Mouse (Mus musculus) common myeloid progenitor, adult 5-6 weeks (primary cell): Measurements from ENCODE around the gene Etl4. TPM values are rescaled to one million over a fixed set of nuclear protein-coding genes. Genes with fewer than 3 reads are reported as not detected.
"Not testable (repeated sequence)": the region's sequence is repeated elsewhere in the genome, so short reads cannot be mapped to it uniquely, and the experiment has no call there.

Experiments used
- ATAC-seq: replicated peaks from 2 replicates; pipeline ENCODE4 v1.8.0; 2016; ENCODE audit warnings: low read depth, mild to moderate bottlenecking, moderate TSS enrichment, inconsistent platforms; ENCODE audit not compliant: poor library complexity, severe bottlenecking
- total RNA-seq: library from RNA; stranded (forward); fragments of 200-1000, 187-1606 nt; gene quantifications from 2 replicates; pipeline ENCODE4 v1.2.3, GENCODE M21; 2017

The Etl4 gene
- total RNA-seq, 1 experiment from 2014 or later, result 1.1 TPM

- no peak for ATAC-seq
Measured at GRCm38 (mm10) chr2:20290982-20291740, 381.6 kb downstream of the Etl4 start.

GRCm38 (mm10) chr2:20291741-20292110 lies 382.1 kb downstream of the Etl4 start:
- ATAC-seq, result no peak

- no peak for ATAC-seq
Measured at GRCm38 (mm10) chr2:20293336-20293735, 383.8 kb downstream of the Etl4 start.

- no peak for ATAC-seq
Measured at GRCm38 (mm10) chr2:20294596-20294995, 385.0 kb downstream of the Etl4 start.

- ATAC-seq, result no peak
Measured at GRCm38 (mm10) chr2:20302517-20302916, 392.9 kb downstream of the Etl4 start.

GRCm38 (mm10) chr2:20324954-20325353 lies 415.4 kb downstream of the Etl4 start:
- no peak for ATAC-seq

GRCm38 (mm10) chr2:20336176-20336575 lies 426.6 kb downstream of the Etl4 start:
- no peak for ATAC-seq

- no peak for ATAC-seq
Measured at GRCm38 (mm10) chr2:20339016-20339734, 429.6 kb downstream of the Etl4 start.

GRCm38 (mm10) chr2:20339919-20340318 lies 430.3 kb downstream of the Etl4 start:
- ATAC-seq, result no peak

GRCm38 (mm10) chr2:20346873-20347272 lies 437.3 kb downstream of the Etl4 start:
- ATAC-seq, result no peak

- ATAC-seq, result no peak
Measured at GRCm38 (mm10) chr2:20349268-20349667, 439.7 kb downstream of the Etl4 start.

- ATAC-seq, result no peak
Measured at GRCm38 (mm10) chr2:20352796-20353195, 443.2 kb downstream of the Etl4 start.

- ATAC-seq, result no peak
Measured at GRCm38 (mm10) chr2:20377026-20377425, 467.4 kb downstream of the Etl4 start.

- not testable (repeated sequence) for ATAC-seq
Measured at GRCm38 (mm10) chr2:20380874-20381273, 471.3 kb downstream of the Etl4 start.

GRCm38 (mm10) chr2:20394083-20394482 lies 484.5 kb downstream of the Etl4 start:
- ATAC-seq, result no peak

GRCm38 (mm10) chr2:20396978-20397377 lies 487.4 kb downstream of the Etl4 start:
- ATAC-seq, result no peak

- no peak for ATAC-seq
Measured at GRCm38 (mm10) chr2:20400556-20400955, 491.0 kb downstream of the Etl4 start.

- ATAC-seq, result no peak
Measured at GRCm38 (mm10) chr2:20404395-20404794, 494.8 kb downstream of the Etl4 start.

GRCm38 (mm10) chr2:20407101-20407500 lies 497.5 kb downstream of the Etl4 start:
- ATAC-seq, result no peak

GRCm38 (mm10) chr2:20414856-20415255 lies 505.3 kb downstream of the Etl4 start:
- no peak for ATAC-seq

GRCm38 (mm10) chr2:20416934-20417614 lies 507.5 kb downstream of the Etl4 start:
- ATAC-seq, result no peak
